Mouse (Mus musculus): ENCODE measurements at regions not wholly inside any gene's neighbourhood (a gene's known extent, or its start where the extent isn't known, plus 50 kb on each side); places are given as distances from the start of the nearest gene placed in this dataset.

- no peak for DNase-seq
- intact Hi-C loops (cut with DNase I), result no loop called here
Observed at GRCm38 (mm10) chr13:31472804-31473203, 83.1 kb upstream of the Foxq1 start.

GRCm38 (mm10) chr13:31473275-31473674 lies 82.7 kb upstream of the Foxq1 start:
- intact Hi-C loops (cut with DNase I), result no loop called here
- no peak for DNase-seq

- intact Hi-C loops (cut with DNase I), result no loop called here
- peak; percentile 14 to 18 for DNase-seq
Observed at GRCm38 (mm10) chr13:31475845-31476244, 80.1 kb upstream of the Foxq1 start.

GRCm38 (mm10) chr13:31477171-31477867 lies 78.6 kb upstream of the Foxq1 start:
- intact Hi-C loops (cut with DNase I), result no loop called here
- no peak for DNase-seq

- no peak for DNase-seq
- intact Hi-C loops (cut with DNase I), result no loop called here
Observed at GRCm38 (mm10) chr13:31481105-31481844, 74.7 kb upstream of the Foxq1 start.

GRCm38 (mm10) chr13:31486373-31486772 lies 69.6 kb upstream of the Foxq1 start:
- intact Hi-C loops (cut with DNase I), result no loop called here
- no peak for DNase-seq

GRCm38 (mm10) chr13:31488186-31488585 lies 67.7 kb upstream of the Foxq1 start:
- intact Hi-C loops (cut with DNase I), result no loop called here
- no peak for DNase-seq

GRCm38 (mm10) chr13:31503191-31503590 lies 52.7 kb upstream of the Foxq1 start:
- intact Hi-C loops (cut with DNase I), result no loop called here
- no peak for DNase-seq

- intact Hi-C loops (cut with DNase I), result no loop called here
- no peak for DNase-seq
Observed at GRCm38 (mm10) chr13:31503832-31504231, 52.1 kb upstream of the Foxq1 start.

- intact Hi-C loops (cut with DNase I), result no loop called here
- no peak for DNase-seq
Observed at GRCm38 (mm10) chr13:31504316-31504715, 51.6 kb upstream of the Foxq1 start.

GRCm38 (mm10) chr13:31505386-31505785 lies 50.5 kb upstream of the Foxq1 start:
- intact Hi-C loops (cut with DNase I), result no loop called here
- DNase-seq, result no peak

All from heart, postnatal 14 days (tissue).